Mouse (Mus musculus) lung, embryonic 16.5 days (tissue): ENCODE results near the gene Pcdh7. TPM values are rescaled to one million over a fixed set of nuclear protein-coding genes. Genes with fewer than 3 reads are reported as not detected.
"Not testable (repeated sequence)": the region's sequence is repeated elsewhere in the genome, so short reads cannot be mapped to it uniquely, and the experiment has no call there.

Source experiments
- ATAC-seq: fragments of 200-750 bp; cut with Nextera tagmentation; 2 replicates; pipeline ENCODE4 v1.8.0; 2017; ENCODE audit warnings: low read depth, mild to moderate bottlenecking, moderate library complexity
- H3K27ac ChIP-seq: fragments of 300-500 bp; sonication (generic); 2 replicates; pipeline ENCODE4 v1.5.1; 2014; ENCODE audit warnings: mild to moderate bottlenecking, control low read depth, low read length
- H3K27me3 ChIP-seq: fragments of 300-500 bp; sonication (generic); 2 replicates; pipeline ENCODE4 v1.6.1; 2014; ENCODE audit warnings: low read depth, low read length, mixed read lengths; ENCODE audit not compliant: control insufficient read depth, insufficient read depth
- H3K36me3 ChIP-seq: fragments of 300-500 bp; sonication (generic); 2 replicates; pipeline ENCODE4 v1.6.1; 2014; ENCODE audit warnings: low read length; ENCODE audit not compliant: control insufficient read depth, insufficient read depth
- H3K4me1 ChIP-seq: fragments of 300-500 bp; sonication (generic); replicated peaks from 2 replicates; pipeline ENCODE4 v1.6.1; 2014; ENCODE audit warnings: low read length, mixed read lengths; ENCODE audit not compliant: control insufficient read depth, insufficient read depth
- H3K4me2 ChIP-seq: fragments of 300-500 bp; sonication (generic); 2 replicates; pipeline ENCODE4 v1.6.1; 2014; ENCODE audit warnings: low read depth, low read length, control low read depth
- H3K4me3 ChIP-seq: fragments of 300-500 bp; sonication (generic); 2 replicates; pipeline ENCODE4 v1.5.1; 2014; ENCODE audit warnings: mild to moderate bottlenecking, low read length, control low read depth
- H3K9ac ChIP-seq: fragments of 300-500 bp; sonication (generic); 2 replicates; pipeline ENCODE4 v1.6.1; 2014; ENCODE audit warnings: low read length, control low read depth
- H3K9me3 ChIP-seq: fragments of 300-500 bp; sonication (generic); 2 replicates; pipeline ENCODE4 v1.6.1; 2016; ENCODE audit warnings: low read length; ENCODE audit not compliant: control insufficient read depth
- WGBS: fragments of 180-500 bp; shearing (Covaris S2); extraction: QIAGEN DNeasy Blood & Tissue Kit; methylation state at CpG from one replicate; pipeline ENCODE4 v1.1.7; 2014; 5-methylcytosine and 5-hydroxymethylcytosine counted together
- polyA plus RNA-seq: library from polyadenylated mRNA; unstranded; fragments of >200 nt; fragmentation: Nextera tagmentation; extraction: Ambion mirVana; gene quantifications from 2 replicates; pipeline ENCODE4 v1.2.1, GENCODE M21; 2015

The Pcdh7 gene
- 2.8 and 3.1 TPM in 2 replicates for polyA plus RNA-seq

DNA sequence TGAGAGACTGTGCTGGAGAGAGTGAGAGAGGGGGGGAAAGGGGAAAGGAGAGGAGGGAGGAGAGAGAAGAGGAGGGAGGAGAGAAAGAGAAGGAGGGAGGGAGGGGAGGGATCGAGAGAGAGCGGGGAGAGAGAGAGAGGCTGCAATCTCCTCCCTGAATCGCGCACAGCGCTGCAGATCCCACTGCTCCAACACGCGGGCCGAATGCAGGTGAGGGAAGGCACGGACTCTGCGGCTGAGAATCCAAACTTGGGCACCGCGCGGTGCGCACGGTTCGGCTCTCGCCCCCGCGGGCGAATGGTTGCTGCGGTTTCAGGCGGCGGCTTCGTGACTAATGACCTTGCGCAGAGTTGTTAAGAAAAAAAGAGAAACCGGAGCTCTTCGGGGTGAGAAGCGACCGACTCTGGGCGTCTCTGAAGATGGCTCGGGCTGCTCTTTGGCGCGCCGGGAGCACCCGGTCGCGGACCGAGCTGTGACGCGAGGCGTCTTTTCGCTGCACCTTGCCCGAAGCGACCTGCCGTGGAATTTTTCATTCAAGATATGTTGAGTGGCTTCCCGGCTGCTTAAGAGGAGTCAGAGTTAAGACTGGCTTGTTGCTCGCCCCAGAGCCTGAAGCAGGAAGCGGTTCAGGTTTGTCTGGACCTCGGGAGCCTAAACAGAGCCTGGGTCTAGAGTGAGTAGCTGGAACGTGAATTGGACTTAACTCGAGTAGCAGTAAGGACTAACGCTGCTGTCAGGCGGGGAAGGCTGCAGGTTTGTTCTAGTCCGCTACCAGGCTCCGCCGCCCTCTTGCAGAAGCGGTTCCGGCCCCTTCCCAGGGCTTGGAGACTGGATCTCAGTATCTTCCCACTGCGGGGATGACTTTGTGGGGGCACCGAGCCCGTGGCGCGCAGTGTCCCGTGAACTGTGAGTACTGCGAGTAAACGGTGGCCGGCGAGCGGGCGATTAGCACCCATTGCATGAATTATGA is at the start of gene Pcdh7:
Pcdh7 (plus strand) TSS at position 62 of the 970 bp plus-strand sequence.
- Histone ChIP-seq H3K4me3 (peak within 1 kb of the TSS; percentile 72), H3K27me3 (peaks cover 21% of the 10 kb centered on the region), H3K9ac (peak within 1 kb of the TSS; percentile 75), H3K27ac (peak within 1 kb of the TSS; percentile 89), H3K4me1 (peaks cover 20% of the 10 kb centered on the region), H3K4me2 (peak within 1 kb of the TSS; percentile 96), H3K36me3 (no peaks in the 10 kb centered on the region), H3K9me3 (no peaks in the 10 kb centered on the region)
- 0% methylated on average over 70 of the region's 70 CpGs for WGBS
- ATAC-seq = peak; percentile 23

GRCm38 (mm10) chr5:57676970-57677369 is 40.8 kb upstream of the Pcdh7 start:
- 73% methylated on average over 2 of the region's 2 CpGs for WGBS
- H3K9me3 ChIP-seq, H3K4me1 ChIP-seq, H3K4me2 ChIP-seq, H3K4me3 ChIP-seq, H3K27ac ChIP-seq, ATAC-seq, H3K9ac ChIP-seq, H3K36me3 ChIP-seq, H3K27me3 ChIP-seq: not testable (repeated sequence)

DNA sequence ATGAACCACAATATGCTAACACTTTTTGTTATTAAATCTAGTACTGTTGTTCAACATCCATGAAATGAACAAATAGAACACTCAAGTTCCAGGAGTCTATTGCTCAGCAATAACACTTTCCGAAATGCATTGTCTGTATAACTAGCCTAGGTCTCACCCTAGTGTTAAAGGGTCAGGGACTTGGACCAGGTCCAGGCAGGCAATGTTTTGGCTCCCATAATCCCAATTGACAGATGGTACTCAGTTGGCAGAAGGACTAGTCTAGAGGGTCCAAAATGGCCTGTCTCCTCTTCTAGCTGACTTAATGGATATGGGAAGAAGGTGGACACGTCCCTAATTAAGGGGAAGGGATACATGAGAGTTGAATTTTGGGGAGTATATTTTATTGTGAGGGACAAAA is 9.4 kb upstream of the Pcdh7 start:
- H3K4me2 ChIP-seq = no peak overlapping the region
- H3K4me1 ChIP-seq = no peaks in the 10 kb centered on the region
- ATAC-seq = no peak
- 69% methylated on average over 2 of the region's 2 CpGs for WGBS
- H3K36me3 ChIP-seq = no peaks in the 10 kb centered on the region
- H3K27me3 ChIP-seq = no peaks in the 10 kb centered on the region
- H3K9ac ChIP-seq = no peak overlapping the region
- H3K9me3 ChIP-seq = no peaks in the 10 kb centered on the region
- no peak overlapping the region for H3K27ac ChIP-seq
- H3K4me3 ChIP-seq = no peak overlapping the region

DNA sequence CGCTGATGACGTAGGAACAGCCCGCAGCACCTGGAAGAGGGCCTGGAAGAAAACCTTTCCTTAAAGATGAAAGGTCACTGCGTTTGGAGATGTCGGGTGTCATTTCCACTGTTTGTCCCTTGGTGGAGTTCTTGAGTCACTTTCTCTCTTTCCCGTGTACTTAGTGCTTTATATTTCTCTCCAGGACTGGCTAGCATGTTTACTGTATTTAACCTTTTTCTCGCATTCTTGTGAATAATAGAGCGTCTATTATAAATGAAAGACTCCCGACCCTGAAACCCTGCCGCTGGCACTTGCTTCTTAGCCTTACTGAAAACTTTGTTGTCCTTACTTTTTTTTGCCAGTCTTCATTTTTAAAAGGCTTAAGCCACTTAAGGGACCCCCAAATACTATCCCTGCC is 3.8 kb upstream of the Pcdh7 start:
- no peak for ATAC-seq
- 2% methylated on average over 10 of the region's 10 CpGs for WGBS
- peak overlapping the region; percentile 72 for H3K4me3 ChIP-seq
- no peaks in the 10 kb centered on the region for H3K9me3 ChIP-seq
- no peaks in the 10 kb centered on the region for H3K36me3 ChIP-seq
- H3K9ac ChIP-seq = no peak overlapping the region
- H3K4me2 ChIP-seq = peak overlapping the region; percentile 96
- no peak overlapping the region for H3K27ac ChIP-seq
- H3K4me1 ChIP-seq = peaks cover 7% of the 10 kb centered on the region
- H3K27me3 ChIP-seq = peaks cover under 1% of the 10 kb centered on the region; the same call in 1 of the 2 replicates

DNA sequence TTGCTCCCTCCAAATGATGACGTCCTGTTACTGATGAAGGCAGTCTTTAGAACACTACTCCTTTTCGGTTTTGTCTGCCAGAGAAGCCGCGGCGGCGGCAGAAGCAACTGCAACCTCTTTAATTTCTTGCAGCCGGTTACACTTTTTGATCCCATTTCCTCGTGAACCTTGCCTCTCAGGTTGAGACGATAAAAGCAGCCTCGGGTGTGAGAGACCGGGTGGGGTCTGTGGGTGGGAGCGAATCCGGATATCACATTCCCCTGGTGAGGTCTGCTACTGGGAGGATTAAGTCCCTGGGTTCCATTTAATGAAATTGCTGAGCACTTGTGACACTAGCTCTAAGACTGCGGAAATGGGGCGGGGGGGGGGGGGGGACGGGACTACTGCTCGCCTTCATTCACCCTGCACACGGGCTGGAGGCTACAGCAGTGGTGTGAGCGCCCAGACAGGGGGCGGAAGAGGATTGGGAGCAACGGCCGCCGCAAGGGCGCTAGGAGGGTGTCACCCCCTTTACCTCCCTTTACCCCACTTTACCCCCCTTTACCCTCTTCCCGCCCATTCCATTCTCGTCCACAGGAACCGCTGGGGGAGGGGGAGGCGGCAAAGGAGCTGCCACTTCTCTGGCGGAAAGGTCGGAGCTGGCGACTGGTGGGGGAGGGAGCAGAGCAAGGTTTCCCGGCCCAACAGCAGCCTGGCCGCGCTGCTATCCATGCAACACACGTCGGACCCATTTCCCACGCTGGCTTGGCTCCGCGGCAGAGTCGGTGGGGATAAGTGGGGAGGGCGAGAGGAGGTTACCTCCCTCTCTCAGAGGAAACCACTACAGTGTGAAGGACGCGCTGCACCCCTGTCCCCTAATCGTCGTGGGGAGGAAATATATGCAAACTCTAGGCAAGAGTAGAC is 2.9 kb upstream of the Pcdh7 start:
- H3K9ac ChIP-seq = peak overlapping the region; percentile 61
- peak overlapping the region; percentile 72 for H3K4me3 ChIP-seq
- H3K36me3 ChIP-seq = no peaks in the 10 kb centered on the region
- peaks cover 15% of the 10 kb centered on the region for H3K4me1 ChIP-seq
- under 1% methylated on average over 44 of the region's 45 CpGs for WGBS
- H3K27me3 ChIP-seq = peaks cover 7% of the 10 kb centered on the region
- H3K9me3 ChIP-seq = no peaks in the 10 kb centered on the region
- ATAC-seq = peak; percentile 49
- peak overlapping the region; percentile 89 for H3K27ac ChIP-seq
- peak overlapping the region; percentile 96 for H3K4me2 ChIP-seq

GRCm38 (mm10) chr5:57715524-57716400 is 2.0 kb upstream of the Pcdh7 start:
- no peaks in the 10 kb centered on the region for H3K9me3 ChIP-seq
- H3K27ac ChIP-seq = peak overlapping the region; percentile 89
- peak overlapping the region; percentile 75 for H3K9ac ChIP-seq
- peak overlapping the region; percentile 96 for H3K4me2 ChIP-seq
- peak overlapping the region; percentile 72 for H3K4me3 ChIP-seq
- H3K27me3 ChIP-seq = peaks cover 15% of the 10 kb centered on the region
- no peaks in the 10 kb centered on the region for H3K36me3 ChIP-seq
- under 1% methylated on average over 53 of the region's 53 CpGs for WGBS
- H3K4me1 ChIP-seq = peaks cover 20% of the 10 kb centered on the region
- ATAC-seq = peak; percentile 68

DNA sequence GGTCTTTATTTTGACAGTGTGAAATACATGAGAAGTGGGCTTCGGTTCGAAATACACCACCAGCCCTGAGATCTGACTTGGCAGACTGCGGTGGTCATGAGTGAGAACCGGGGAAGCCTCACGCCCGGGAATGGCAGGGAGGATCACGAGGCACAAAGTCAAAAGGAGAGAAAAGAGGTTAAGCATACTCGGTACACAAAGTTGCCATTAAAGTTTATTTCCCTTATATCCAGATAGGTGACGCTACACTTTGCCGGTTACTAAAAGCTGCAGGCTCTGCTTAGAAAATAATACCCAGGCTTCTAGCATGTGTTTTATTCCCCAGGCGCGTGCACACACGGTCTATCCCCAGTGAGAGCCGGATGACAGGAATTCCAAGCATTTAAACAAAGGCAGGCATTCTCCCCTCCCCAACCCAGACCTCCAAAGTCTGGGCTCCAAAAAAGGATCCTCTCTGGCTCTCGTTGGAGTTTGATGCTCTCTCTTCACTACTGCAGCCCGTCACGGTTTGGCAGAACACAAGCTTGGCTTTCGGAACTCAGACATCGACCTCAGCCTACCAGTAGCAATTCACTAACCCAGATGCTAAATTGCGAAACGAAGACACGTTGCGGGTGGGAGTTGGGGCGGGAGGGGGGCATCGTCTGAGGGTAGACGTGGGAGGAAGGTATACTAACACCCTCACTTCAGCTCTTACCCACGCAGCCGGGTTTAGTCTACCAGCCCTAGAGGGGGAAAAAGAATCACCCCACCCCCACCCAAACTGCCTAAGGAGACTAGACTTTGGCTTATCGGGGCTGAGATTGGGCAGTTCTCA is 1.1 kb upstream of the Pcdh7 start:
- ATAC-seq = peak; percentile 31
- H3K9ac ChIP-seq = peak overlapping the region; percentile 75
- peaks cover 20% of the 10 kb centered on the region for H3K4me1 ChIP-seq
- peak overlapping the region; percentile 89 for H3K27ac ChIP-seq
- no peaks in the 10 kb centered on the region for H3K36me3 ChIP-seq
- H3K4me2 ChIP-seq = peak overlapping the region; percentile 96
- WGBS = 0% methylated on average over 29 of the region's 29 CpGs
- H3K4me3 ChIP-seq = peak overlapping the region; percentile 72
- H3K9me3 ChIP-seq = no peaks in the 10 kb centered on the region
- H3K27me3 ChIP-seq = peaks cover 21% of the 10 kb centered on the region
